Comparison of ENCODE assay signal across 8 mouse cellular contexts in genomic region chr4:131874567-131874966, GRCm38 (mm10). TPM values are rescaled to one million over a fixed set of nuclear protein-coding genes. Genes with fewer than 3 reads are reported as not detected.
A peak's percentile ranks its signal among the peaks of the same experiment; 100 is the strongest.
DNase-seq lines count a peak whose midpoint lies in the region; ATAC-seq and TF ChIP-seq lines count a peak whose summit lies in the region.

No protein-coding gene starts in this region.

- no peak for ATAC-seq in heart, embryonic 14.5 days (ENCODE audit: insufficient number of reproducible peaks, insufficient read depth, low FRiP score, low read depth)
- no peak for ATAC-seq in G1E (ENCODE audit: extremely low read depth, insufficient number of reproducible peaks, low FRiP score, poor library complexity, severe bottlenecking)
- ATAC-seq in forebrain, postnatal 0 days, result no peak
- ATAC-seq in midbrain, embryonic 11.5 days (ENCODE audit: low FRiP score), result no peak

- H3K9ac ChIP-seq in heart, embryonic 14.5 days (ENCODE audit: low read length), result peak overlapping the region; percentile 100
- peak overlapping the region; percentile 99 for H3K9ac ChIP-seq in forebrain, postnatal 0 days
- H3K9ac ChIP-seq in midbrain, embryonic 11.5 days (ENCODE audit: low read length), result peak overlapping the region; percentile 100

- TF ChIP-seq CTCF in G1E (IDR thresholded peaks at IDR 0.05; ENCODE audit: low read depth, low read length), result no peak
- TF ChIP-seq CTCF in forebrain, postnatal 0 days (IDR thresholded peaks at IDR 0.05; ENCODE audit: low read depth), result no peak

- H3K27ac ChIP-seq in heart, embryonic 14.5 days (replicated peaks in 1 of 2; ENCODE audit: control insufficient read depth in 1 of 2, insufficient read depth in 1 of 2, low read depth in 2 of 2, low read length in 2 of 2), result peak overlapping the region; percentile 92 to 100
- H3K27ac ChIP-seq in forebrain, postnatal 0 days (ENCODE audit: low read depth, low read length), result peak overlapping the region; percentile 99; the same call in 1 of the 2 replicates
- peak overlapping the region; percentile 100; the same call in 1 of the 2 replicates for H3K27ac ChIP-seq in midbrain, embryonic 11.5 days (ENCODE audit: low read depth, low read length)

- H3K4me3 ChIP-seq in heart, embryonic 14.5 days (ENCODE audit: control insufficient read depth in 1 of 2, insufficient read depth in 1 of 2, low read depth in 1 of 2, low read length in 2 of 2), result peak overlapping the region; percentile 99 to 100
- peak overlapping the region; percentile 88 for H3K4me3 ChIP-seq in G1E (ENCODE audit: low read depth, low read length)
- H3K4me3 ChIP-seq in forebrain, postnatal 0 days (ENCODE audit: low read depth, low read length), result peak overlapping the region; percentile 92
- H3K4me3 ChIP-seq in midbrain, embryonic 11.5 days (ENCODE audit: low read depth, low read length), result peak overlapping the region; percentile 99

- intact Hi-C loops in heart, postnatal 25 days (cut with DNase I), result no loop called here

- 1% methylated on average over 11 of the region's 11 CpGs for WGBS in heart, embryonic 14.5 days
- 3% methylated on average over 11 of the region's 11 CpGs for whole genome bisulfite sequencing in forebrain, postnatal 0 days
- WGBS in midbrain, embryonic 11.5 days, result 5% methylated on average over 11 of the region's 11 CpGs

- no peak for DNase-seq in heart, postnatal 25 days (ENCODE audit: low spot score)
- no peak for DNase-seq in G1E (ENCODE audit: low spot score)
- DNase-seq in forebrain, postnatal 0 days, result no peak
- DNase-seq in midbrain, embryonic 11.5 days (ENCODE audit: low spot score, missing footprints), result peak; percentile 88
- DNase-seq in right cerebral cortex, postnatal 4 days, result no peak
- DNase-seq in thymus, postnatal 25 days, result no peak
- no peak for DNase-seq in kidney, postnatal 14 days

- H3K4me1 ChIP-seq in heart, embryonic 14.5 days (ENCODE audit: control insufficient read depth in 2 of 2, insufficient read depth in 2 of 2, low read length in 2 of 2), result peaks cover 5 to 46% of the 10 kb centered on the region in 2 experiments
- H3K4me1 ChIP-seq in G1E (ENCODE audit: insufficient read depth, low read depth, low read length), result peaks cover 39% of the 10 kb centered on the region
- H3K4me1 ChIP-seq in forebrain, postnatal 0 days (ENCODE audit: insufficient read depth), result peaks cover 22% of the 10 kb centered on the region
- H3K4me1 ChIP-seq in midbrain, embryonic 11.5 days (ENCODE audit: control insufficient read depth, insufficient read depth, low read length), result peaks cover 23% of the 10 kb centered on the region

- H3K36me3 ChIP-seq in heart, embryonic 14.5 days (ENCODE audit: control insufficient read depth, insufficient read depth, low read length), result no peaks in the 10 kb centered on the region
- H3K36me3 ChIP-seq in G1E (replicated peaks), result peaks cover 44% of the 10 kb centered on the region
- no peaks in the 10 kb centered on the region for H3K36me3 ChIP-seq in forebrain, postnatal 0 days (ENCODE audit: insufficient read depth)
- no peaks in the 10 kb centered on the region for H3K36me3 ChIP-seq in midbrain, embryonic 11.5 days (ENCODE audit: control insufficient read depth, insufficient read depth, low read length)

- H3K27me3 ChIP-seq in heart, embryonic 14.5 days (ENCODE audit: control insufficient read depth, insufficient read depth, low read length), result no peaks in the 10 kb centered on the region
- H3K27me3 ChIP-seq in G1E (ENCODE audit: insufficient read depth, low read length), result no peaks in the 10 kb centered on the region
- no peaks in the 10 kb centered on the region for H3K27me3 ChIP-seq in forebrain, postnatal 0 days (ENCODE audit: insufficient read depth, low read length)
- no peaks in the 10 kb centered on the region for H3K27me3 ChIP-seq in midbrain, embryonic 11.5 days (ENCODE audit: control insufficient read depth, insufficient read depth, low read length)

- H3K9me3 ChIP-seq in heart, embryonic 14.5 days (ENCODE audit: control insufficient read depth, low read length), result no peaks in the 10 kb centered on the region
- no peaks in the 10 kb centered on the region for H3K9me3 ChIP-seq in G1E (replicated peaks)
- no peaks in the 10 kb centered on the region for H3K9me3 ChIP-seq in forebrain, postnatal 0 days (ENCODE audit: low read length)
- no peaks in the 10 kb centered on the region for H3K9me3 ChIP-seq in midbrain, embryonic 11.5 days (ENCODE audit: control insufficient read depth, low read length)

- peak overlapping the region; percentile 96 for H3K4me2 ChIP-seq in heart, embryonic 14.5 days (ENCODE audit: low read length)
- peak overlapping the region; percentile 79 for H3K4me2 ChIP-seq in forebrain, postnatal 0 days (ENCODE audit: low read depth)
- peak overlapping the region; percentile 76 for H3K4me2 ChIP-seq in midbrain, embryonic 11.5 days

RNA-seq across cellular contexts. Expression of gene Srsf4, which starts 1.1 kb away (rescaled TPM):
- 63.6 and 69.1 TPM in 2 replicates for polyA plus RNA-seq in heart, embryonic 14.5 days (2014; fragmentation: Nextera tagmentation; extraction: Ambion mirVana)
- 10 to 100 TPM; 32.8 to 38.4 TPM for total RNA-seq in heart, postnatal 25 days (2021)
- 44.8 and 53.1 TPM in 2 replicates for total RNA-seq in G1E (2014; fragmentation: Nextera tagmentation)
- 33.9 and 60.3 TPM in 2 replicates for total RNA-seq in G1E (2017)
- 153 and 156 TPM in 2 replicates for polyA plus RNA-seq in G1E (2012)
- total RNA-seq in forebrain, postnatal 0 days (2014; rRNA removed), result 28.2 and 49.4 TPM in 2 replicates
- polyA plus RNA-seq in forebrain, postnatal 0 days (2015; fragmentation: Nextera tagmentation; extraction: Ambion mirVana), result 81.3 and 99.7 TPM in 2 replicates
- 144 and 157 TPM in 2 replicates for polyA plus RNA-seq in midbrain, embryonic 11.5 days (2014; fragmentation: Nextera tagmentation; extraction: Ambion mirVana)

RNA-seq across cellular contexts. Expression of gene Mecr, which starts 31.3 kb away (rescaled TPM):
- 39.1 and 44.1 TPM in 2 replicates for polyA plus RNA-seq in heart, embryonic 14.5 days (2014; fragmentation: Nextera tagmentation; extraction: Ambion mirVana)
- total RNA-seq in heart, postnatal 25 days (2021), result 10 to 100 TPM; 25.5 to 26.5 TPM
- 29.3 and 50.6 TPM in 2 replicates for total RNA-seq in G1E (2014; fragmentation: Nextera tagmentation)
- total RNA-seq in G1E (2017), result 38.0 and 40.0 TPM in 2 replicates
- polyA plus RNA-seq in G1E (2012), result 31.3 and 32.3 TPM in 2 replicates
- total RNA-seq in forebrain, postnatal 0 days (2014; rRNA removed), result 20.3 and 22.2 TPM in 2 replicates
- 31.8 and 32.1 TPM in 2 replicates for polyA plus RNA-seq in forebrain, postnatal 0 days (2015; fragmentation: Nextera tagmentation; extraction: Ambion mirVana)
- 39.8 and 40.3 TPM in 2 replicates for polyA plus RNA-seq in midbrain, embryonic 11.5 days (2014; fragmentation: Nextera tagmentation; extraction: Ambion mirVana)

RNA-seq across cellular contexts. Expression of gene Ptpru, which starts 36.5 kb away (rescaled TPM):
- polyA plus RNA-seq in heart, embryonic 14.5 days (2014; fragmentation: Nextera tagmentation; extraction: Ambion mirVana), result 1.2 and 1.5 TPM in 2 replicates
- 1 to 10 TPM; 2.8 to 7.4 TPM for total RNA-seq in heart, postnatal 25 days (2021)
- 41.8 and 44.4 TPM in 2 replicates for total RNA-seq in G1E (2014; fragmentation: Nextera tagmentation)
- 5.5 and 7.3 TPM in 2 replicates for total RNA-seq in G1E (2017)
- polyA plus RNA-seq in G1E (2012), result 53.1 and 54.0 TPM in 2 replicates
- total RNA-seq in forebrain, postnatal 0 days (2014; rRNA removed), result 18.5 and 27.4 TPM in 2 replicates
- 15.0 and 21.2 TPM in 2 replicates for polyA plus RNA-seq in forebrain, postnatal 0 days (2015; fragmentation: Nextera tagmentation; extraction: Ambion mirVana)
- polyA plus RNA-seq in midbrain, embryonic 11.5 days (2014; fragmentation: Nextera tagmentation; extraction: Ambion mirVana), result 9.6 and 11.4 TPM in 2 replicates

RNA-seq across cellular contexts. Expression of gene Tmem200b, which starts 47.0 kb away (rescaled TPM):
- 3.6 and 4.3 TPM in 2 replicates for polyA plus RNA-seq in heart, embryonic 14.5 days (2014; fragmentation: Nextera tagmentation; extraction: Ambion mirVana)
- total RNA-seq in heart, postnatal 25 days (2021), result 1 to 10 TPM; 5.9 to 9.6 TPM
- total RNA-seq in G1E (2014; fragmentation: Nextera tagmentation) (not detected in 2 replicates), G1E (2017) (0.06 and 0.22 TPM in 2 replicates)
- not detected in 2 replicates for polyA plus RNA-seq in G1E (2012)
- total RNA-seq in forebrain, postnatal 0 days (2014; rRNA removed), result 2.5 and 2.7 TPM in 2 replicates
- 0.26 and 0.33 TPM in 2 replicates for polyA plus RNA-seq in forebrain, postnatal 0 days (2015; fragmentation: Nextera tagmentation; extraction: Ambion mirVana)
- polyA plus RNA-seq in midbrain, embryonic 11.5 days (2014; fragmentation: Nextera tagmentation; extraction: Ambion mirVana), result 0.79 and 0.84 TPM in 2 replicates
